Mouse (Mus musculus) neural tube, embryonic 15.5 days (tissue): ENCODE results near the gene Chrnb1. TPM values are rescaled to one million over a fixed set of nuclear protein-coding genes. Genes with fewer than 3 reads are reported as not detected.

Experiments
- ATAC-seq: fragments of 200-750 bp; cut with Nextera tagmentation; 2 replicates; pipeline ENCODE4 v1.8.0; 2017; ENCODE audit warnings: mild to moderate bottlenecking, moderate TSS enrichment, moderate library complexity; ENCODE audit not compliant: low FRiP score
- H3K27ac ChIP-seq: fragments of 300-500 bp; sonication (generic); replicated peaks from 2 replicates; pipeline ENCODE4 v1.5.1; 2015; ENCODE audit warnings: mild to moderate bottlenecking, inconsistent platforms
- H3K27me3 ChIP-seq: fragments of 300-500 bp; sonication (generic); replicated peaks from 2 replicates; pipeline ENCODE4 v1.6.1; 2015; ENCODE audit warnings: inconsistent platforms
- H3K36me3 ChIP-seq: fragments of 300-500 bp; sonication (generic); 2 replicates; pipeline ENCODE4 v1.6.1; 2015; ENCODE audit warnings: inconsistent platforms
- H3K4me1 ChIP-seq: fragments of 300-500 bp; sonication (generic); 2 replicates; pipeline ENCODE4 v1.6.1; 2015; ENCODE audit warnings: inconsistent platforms
- H3K4me2 ChIP-seq: fragments of 300-500 bp; sonication (generic); 2 replicates; pipeline ENCODE4 v1.6.1; 2015; ENCODE audit warnings: inconsistent platforms, mild to moderate bottlenecking, moderate library complexity
- H3K4me3 ChIP-seq: fragments of 300-500 bp; sonication (generic); replicated peaks from 2 replicates; pipeline ENCODE4 v1.5.1; 2015; ENCODE audit warnings: mild to moderate bottlenecking, inconsistent platforms
- H3K9ac ChIP-seq: fragments of 300-500 bp; sonication (generic); replicated peaks from 2 replicates; pipeline ENCODE4 v1.6.1; 2015; ENCODE audit warnings: mild to moderate bottlenecking, inconsistent platforms
- H3K9me3 ChIP-seq: fragments of 300-500 bp; sonication (generic); replicated peaks from 2 replicates; pipeline ENCODE4 v1.6.1; 2016; ENCODE audit warnings: inconsistent platforms
- WGBS: fragments of 180-500 bp; shearing (Covaris S2); methylation state at CpG from one replicate; pipeline ENCODE4 v1.1.7; 2015; ENCODE audit warnings: mixed read lengths; 5-methylcytosine and 5-hydroxymethylcytosine counted together
- polyA plus RNA-seq: library from polyadenylated mRNA; unstranded; fragments of >200 nt; fragmentation: Nextera tagmentation; extraction: Ambion mirVana; gene quantifications from 2 replicates; pipeline ENCODE4 v1.2.1, GENCODE M21; 2015

Gene Chrnb1
- polyA plus RNA-seq, 1 experiment from 2014 or later, result 2.1 TPM

DNA sequence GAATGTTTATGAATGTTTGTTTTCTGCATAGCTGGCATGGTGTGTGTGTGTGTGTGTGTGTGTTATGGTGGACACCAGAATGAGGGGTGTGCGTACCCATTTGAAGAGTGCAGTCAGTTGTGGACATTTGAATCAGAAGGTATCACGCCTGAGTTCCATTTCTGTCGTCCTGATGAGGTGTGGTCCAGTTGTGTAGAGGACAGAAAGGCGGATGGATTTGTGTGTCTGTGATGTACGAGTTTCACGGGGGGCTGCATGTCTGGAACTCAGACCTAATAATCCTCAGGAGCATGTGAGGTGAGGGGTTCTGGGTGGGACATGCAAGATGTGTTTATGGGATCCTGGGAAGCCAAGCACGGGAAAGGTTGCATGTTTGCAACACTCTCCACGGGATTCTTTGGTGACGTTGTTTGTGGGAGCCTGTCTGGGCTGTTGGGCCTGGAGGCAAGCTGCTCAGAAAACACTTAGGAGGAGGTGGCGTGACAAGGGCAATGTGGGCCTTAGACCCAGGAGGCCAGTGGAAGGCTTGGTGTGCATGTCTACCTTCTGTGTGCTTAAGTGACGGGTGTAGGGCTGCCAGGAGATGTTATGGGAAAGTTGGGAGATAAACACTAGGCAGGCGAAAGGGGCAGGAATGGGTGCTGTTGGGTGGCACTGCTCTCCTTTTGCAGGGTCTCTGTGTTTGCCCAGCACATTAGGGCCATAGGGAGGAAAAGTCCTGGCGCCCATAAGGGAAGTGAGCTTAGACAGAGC, 28.7 kb downstream of the Chrnb1 start:
- Histone ChIP-seq H3K4me3 (peak overlapping the region; percentile 71), H3K4me2 (peak overlapping the region; percentile 74), H3K27me3 (no peaks in the 10 kb centered on the region), H3K4me1 (peaks cover 33% of the 10 kb centered on the region), H3K9me3 (no peaks in the 10 kb centered on the region), H3K27ac (peak overlapping the region; percentile 89), H3K9ac (peak overlapping the region; percentile 92), H3K36me3 (no peaks in the 10 kb centered on the region)
- WGBS, result 64% methylated on average over 13 of the region's 13 CpGs
- ATAC-seq, result 0 out of 2 replicates have a peak, but pooled peaks have one; percentile 13

DNA sequence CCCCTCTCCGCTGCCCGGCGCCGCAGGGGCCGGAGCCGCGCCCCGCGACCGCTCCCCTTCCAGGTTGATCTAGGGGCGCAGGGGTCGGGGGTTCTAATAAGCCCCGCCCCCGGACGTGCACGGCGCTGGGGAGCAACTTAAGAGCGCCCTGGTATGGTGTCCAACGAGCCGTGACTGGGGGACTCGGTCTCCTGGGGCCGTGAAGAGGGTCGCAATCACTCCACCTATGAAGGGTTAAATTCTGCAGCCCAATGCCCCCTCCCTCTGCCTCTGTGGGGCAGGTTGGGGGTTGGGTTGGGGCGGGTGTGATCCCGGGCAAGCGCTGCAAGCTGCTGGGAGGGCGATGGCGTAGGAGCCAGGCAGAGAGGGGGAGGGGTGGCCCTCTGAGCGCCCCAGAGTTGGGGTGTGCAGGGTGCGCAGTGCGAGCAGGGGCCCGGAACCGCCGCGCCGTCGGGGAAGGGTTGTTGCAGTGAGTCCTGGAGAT, 29.6 kb downstream of the Chrnb1 start:
- WGBS, result 0% methylated on average over 32 of the region's 37 CpGs
- no peaks in the 10 kb centered on the region for H3K9me3 ChIP-seq
- peak overlapping the region; percentile 92 for H3K9ac ChIP-seq
- H3K4me3 ChIP-seq, result peak overlapping the region; percentile 71
- H3K36me3 ChIP-seq, result no peaks in the 10 kb centered on the region
- H3K4me1 ChIP-seq, result peaks cover 33% of the 10 kb centered on the region
- peak; percentile 88 for ATAC-seq
- peak overlapping the region; percentile 89 for H3K27ac ChIP-seq
- H3K27me3 ChIP-seq, result no peaks in the 10 kb centered on the region
- peak overlapping the region; percentile 74 for H3K4me2 ChIP-seq

DNA sequence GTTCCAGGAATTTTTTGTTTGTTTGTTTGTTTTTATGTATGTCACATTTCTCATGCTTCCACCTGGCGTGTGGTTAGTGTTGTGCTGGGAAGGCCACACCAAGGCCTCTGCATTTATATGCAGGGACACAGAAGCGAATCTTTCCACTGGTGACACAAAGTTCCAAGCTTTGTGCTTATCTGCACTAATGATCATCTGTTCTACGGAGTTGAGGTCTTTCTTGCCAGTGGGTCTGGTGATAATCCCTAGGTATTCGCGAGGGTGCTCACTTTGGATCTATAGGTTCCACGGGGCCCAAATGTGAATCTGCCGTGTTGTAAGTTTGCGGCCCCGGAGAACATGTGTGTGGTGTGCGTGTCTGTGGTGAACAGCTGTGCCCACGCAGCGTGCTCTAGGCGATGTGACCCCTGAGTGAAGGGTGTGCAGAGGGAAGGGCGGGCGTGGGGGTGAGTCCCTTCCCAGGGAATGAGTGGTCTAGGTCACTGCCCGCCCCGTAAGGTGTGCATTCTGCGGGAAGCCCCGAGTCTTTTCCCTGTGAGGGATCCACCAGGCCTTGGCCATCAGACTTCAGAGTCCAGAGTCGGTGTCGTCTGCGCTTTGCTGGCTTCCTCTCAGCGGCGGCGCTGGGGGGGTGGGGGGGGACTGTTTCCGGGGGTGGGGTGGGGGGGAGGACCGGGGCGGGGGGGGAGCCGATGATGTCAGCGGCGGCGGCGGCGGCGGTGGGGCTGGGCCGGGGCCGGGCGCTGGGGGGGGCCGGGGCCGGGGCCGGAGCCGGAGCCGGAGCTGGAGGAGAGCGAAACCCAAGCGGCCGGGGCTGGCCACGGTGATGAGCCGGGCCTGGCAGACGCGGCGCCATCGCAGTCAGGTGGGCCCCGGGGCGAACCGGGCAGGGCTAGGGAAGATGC, 30.3 kb downstream of the Chrnb1 start, which contains the start of gene Zbtb4:
Gene Zbtb4, plus strand, starts transcription at position 692 of the 905 bp plus-strand sequence.
- Histone ChIP-seq H3K9ac (peak within 1 kb of the TSS; percentile 92), H3K27ac (peak within 1 kb of the TSS; percentile 89), H3K4me3 (peak within 1 kb of the TSS; percentile 71), H3K27me3 (no peaks in the 10 kb centered on the region), H3K4me2 (peak within 1 kb of the TSS; percentile 74), H3K36me3 (no peaks in the 10 kb centered on the region), H3K9me3 (no peaks in the 10 kb centered on the region), H3K4me1 (peaks cover 37% of the 10 kb centered on the region)
- peak; percentile 58 for ATAC-seq
- 17% methylated on average over 35 of the region's 55 CpGs for WGBS

DNA sequence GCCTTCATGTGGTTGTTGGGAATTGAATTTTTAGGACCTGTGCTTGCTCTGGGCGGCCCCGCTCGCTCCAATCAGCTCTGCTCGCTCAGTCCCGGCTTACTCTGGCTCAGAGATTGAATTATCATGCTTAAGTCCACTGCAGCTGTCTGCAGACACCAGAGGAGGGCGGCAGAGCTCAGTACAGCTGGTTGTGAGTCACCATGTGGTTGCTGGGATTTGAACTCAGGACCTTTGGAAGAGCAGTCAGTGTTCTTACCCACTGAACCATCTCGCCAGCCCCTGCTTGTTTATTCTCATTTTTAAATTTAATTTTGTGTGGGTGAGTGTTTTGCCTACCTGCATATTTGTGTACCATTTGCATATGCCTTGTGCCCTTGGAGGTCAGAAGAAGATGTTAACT, 32.2 kb downstream of the Chrnb1 start:
- Histone ChIP-seq H3K27me3 (no peaks in the 10 kb centered on the region), H3K9me3 (no peaks in the 10 kb centered on the region), H3K9ac (no peak overlapping the region), H3K4me2 (no peak overlapping the region), H3K27ac (no peak overlapping the region), H3K4me1 (peaks cover 47% of the 10 kb centered on the region), H3K36me3 (no peaks in the 10 kb centered on the region), H3K4me3 (no peak overlapping the region)
- no peak for ATAC-seq
- 73% methylated on average over 7 of the region's 7 CpGs for WGBS

DNA sequence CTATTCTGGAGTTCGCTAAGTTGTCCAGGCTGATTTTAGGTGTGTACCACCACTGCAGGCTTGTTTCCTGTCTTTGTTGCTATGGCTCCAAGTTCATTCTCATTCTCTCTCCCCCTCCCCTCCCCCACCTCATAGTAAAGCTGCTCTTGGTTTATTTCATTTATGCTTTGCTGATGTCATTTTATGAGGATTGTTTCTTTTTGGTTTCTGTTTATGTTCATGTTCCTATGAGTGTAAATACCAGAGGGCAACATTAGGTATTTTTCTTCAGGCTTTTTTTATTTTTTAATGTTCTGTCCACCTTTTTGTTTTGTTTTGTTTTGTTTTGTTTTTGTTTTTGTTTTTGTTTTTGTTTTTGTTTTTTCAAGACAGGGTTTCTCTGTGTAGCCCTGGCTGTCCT, 33.9 kb downstream of the Chrnb1 start, which contains the start of gene Slc35g3:
Gene Slc35g3, minus strand, starts transcription at position 101 of the 400 bp plus-strand sequence.
- WGBS, result 65% methylated on average over 1 of the region's 1 CpGs
- no peak for ATAC-seq
- Histone ChIP-seq H3K4me1 (peaks cover 41% of the 10 kb centered on the region), H3K27ac (peak within 1 kb of the TSS; percentile 99), H3K27me3 (no peaks in the 10 kb centered on the region), H3K4me2 (no peak within 1 kb of the TSS), H3K9me3 (no peaks in the 10 kb centered on the region), H3K36me3 (no peaks in the 10 kb centered on the region), H3K4me3 (no peak within 1 kb of the TSS), H3K9ac (0 out of 2 replicates have a peak within 1 kb of the TSS, but pooled peaks have one; percentile 7)

DNA sequence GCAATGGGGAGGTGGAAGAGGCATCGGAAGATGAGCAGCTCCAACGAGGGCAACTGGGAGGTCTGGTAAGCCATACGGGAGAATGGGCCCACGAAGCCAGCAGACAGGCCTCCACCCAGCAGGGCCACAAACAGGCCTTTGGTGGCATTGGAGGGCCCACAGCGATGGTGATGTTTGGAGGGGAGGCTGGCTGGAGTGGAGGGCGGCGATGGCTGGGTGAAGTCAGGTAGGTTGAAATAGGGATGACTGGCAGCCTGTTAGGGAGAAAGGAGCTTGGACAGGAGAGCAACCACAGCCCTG, 34.9 kb downstream of the Chrnb1 start:
- 0 out of 2 replicates have a peak overlapping the region, but pooled peaks have one; percentile 7 for H3K9ac ChIP-seq

DNA sequence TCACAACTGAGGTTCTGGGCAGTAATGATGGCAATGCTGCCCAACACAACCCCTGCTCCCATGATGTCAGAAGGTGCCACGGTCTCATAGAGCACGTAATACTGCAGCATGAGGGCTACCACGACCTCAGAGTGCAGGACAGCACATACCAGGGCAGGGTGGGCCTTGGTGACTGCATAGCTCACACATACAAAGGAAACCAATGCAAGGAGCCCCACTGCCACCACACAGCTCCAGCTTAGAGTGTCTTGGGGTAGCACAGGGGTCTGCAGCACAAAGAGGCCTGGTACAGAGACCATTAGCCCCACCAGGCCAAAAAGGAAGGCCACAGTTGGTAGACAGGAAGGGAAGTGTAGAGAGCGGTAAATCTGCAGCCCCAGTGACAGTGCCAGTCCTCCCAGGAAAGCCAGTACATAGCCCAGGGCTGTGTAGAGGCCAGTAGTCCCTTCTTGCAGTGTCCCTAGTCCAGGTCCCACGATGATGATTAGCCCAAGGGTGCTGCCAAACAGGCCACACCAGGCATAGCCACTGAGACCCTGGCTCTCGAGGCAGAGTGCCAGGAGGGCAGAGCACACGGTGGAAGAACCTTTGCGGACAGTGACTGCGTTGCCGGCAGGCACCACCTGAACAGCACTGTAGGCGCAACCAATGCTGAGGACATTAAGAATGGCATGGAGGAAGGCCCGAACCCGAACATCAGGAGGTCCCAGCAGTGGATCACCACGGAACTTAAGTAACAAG, 35.4 kb downstream of the Chrnb1 start:
- Histone ChIP-seq H3K36me3 (no peaks in the 10 kb centered on the region), H3K4me3 (peak overlapping the region; percentile 57; the same call in 1 of the 2 replicates), H3K9ac (peak overlapping the region; percentile 59), H3K27me3 (no peaks in the 10 kb centered on the region), H3K4me1 (peaks cover 45% of the 10 kb centered on the region), H3K27ac (peak overlapping the region; percentile 99), H3K4me2 (peak overlapping the region; percentile 84), H3K9me3 (no peaks in the 10 kb centered on the region)
- 74% methylated on average over 14 of the region's 14 CpGs for WGBS
- no peak for ATAC-seq

More for the DNA sequence above, 34.9 kb downstream of the Chrnb1 start:
- no peak for ATAC-seq
- Histone ChIP-seq H3K9me3 (no peaks in the 10 kb centered on the region), H3K4me3 (no peak overlapping the region), H3K4me2 (no peak overlapping the region), H3K27ac (peak overlapping the region; percentile 99), H3K27me3 (no peaks in the 10 kb centered on the region), H3K36me3 (no peaks in the 10 kb centered on the region), H3K4me1 (peaks cover 42% of the 10 kb centered on the region)
- WGBS, result 91% methylated on average over 7 of the region's 7 CpGs

DNA sequence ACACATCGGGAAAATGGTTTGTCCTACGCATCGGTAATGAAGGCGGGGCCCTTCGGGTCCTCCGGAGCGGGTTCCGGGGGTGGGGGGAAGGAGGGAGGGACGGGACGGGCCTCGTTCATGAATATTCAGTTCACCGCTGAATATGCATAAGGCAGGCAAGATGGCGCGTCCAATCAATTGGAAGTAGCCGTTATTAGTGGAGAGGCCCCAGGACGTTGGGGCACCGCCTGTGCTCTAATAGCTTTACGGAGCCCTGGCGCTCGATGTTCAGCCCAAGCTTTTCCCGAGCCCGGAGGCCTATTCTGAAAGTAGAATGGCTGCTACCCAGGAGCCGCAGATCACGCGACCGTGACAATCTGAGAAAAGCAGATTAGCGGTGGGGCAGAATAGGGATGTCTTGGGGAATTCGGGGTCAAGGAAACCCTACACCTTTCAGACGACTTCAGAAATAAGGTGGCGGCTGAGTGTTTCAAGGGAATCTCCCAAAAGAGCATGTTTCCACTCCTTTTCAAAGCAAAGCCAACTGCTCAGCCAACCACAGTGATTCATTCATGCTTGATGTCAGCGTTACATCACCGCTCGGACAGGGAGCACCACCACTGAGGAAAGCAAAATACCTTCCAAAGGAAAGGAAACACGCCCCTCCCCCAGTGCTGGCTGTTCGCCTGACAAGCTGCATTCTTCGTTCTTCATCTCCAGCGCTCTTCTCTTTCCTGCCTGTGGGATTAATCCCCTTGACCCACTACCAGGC, 36.6 kb downstream of the Chrnb1 start:
- WGBS, result under 1% methylated on average over 37 of the region's 37 CpGs

DNA sequence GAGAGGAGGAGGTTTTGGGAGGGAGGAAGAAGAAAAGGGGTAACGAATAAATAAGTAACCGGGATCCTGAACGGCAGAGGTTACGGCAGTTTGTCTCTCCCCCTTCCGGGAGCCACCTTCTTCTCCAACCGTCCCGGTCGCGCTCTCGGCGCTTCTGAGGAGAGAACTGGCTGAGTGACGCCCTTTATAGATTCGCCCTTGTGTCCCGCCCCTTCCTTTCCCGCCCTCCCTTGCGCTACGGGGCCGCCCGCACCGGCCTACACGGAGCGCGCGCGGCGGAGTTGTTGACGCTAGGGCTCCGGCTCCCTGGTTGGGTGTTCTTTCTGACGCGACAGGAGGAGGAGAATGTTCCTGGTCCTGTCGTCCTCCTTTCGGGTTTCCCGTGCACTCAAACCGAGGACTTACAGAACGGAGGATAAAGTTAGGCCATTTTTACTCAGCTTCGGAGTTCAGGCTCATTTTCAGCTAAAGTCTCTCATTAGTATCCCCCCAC, 37.2 kb downstream of the Chrnb1 start, which contains the start of gene Polr2a:
Gene Polr2a, minus strand, starts transcription at position 160 of the 493 bp plus-strand sequence.
- peak; percentile 98 for ATAC-seq
- peak within 1 kb of the TSS; percentile 57 for H3K4me3 ChIP-seq
- H3K4me2 ChIP-seq, result peak within 1 kb of the TSS; percentile 84
- under 1% methylated on average over 36 of the region's 36 CpGs for WGBS
- peak within 1 kb of the TSS; percentile 87 for H3K9ac ChIP-seq
- no peaks in the 10 kb centered on the region for H3K27me3 ChIP-seq
- no peaks in the 10 kb centered on the region for H3K9me3 ChIP-seq
- peak within 1 kb of the TSS; percentile 99 for H3K27ac ChIP-seq
- H3K4me1 ChIP-seq, result peaks cover 53% of the 10 kb centered on the region
- H3K36me3 ChIP-seq, result no peaks in the 10 kb centered on the region

More for the DNA sequence above, 36.6 kb downstream of the Chrnb1 start:
- Histone ChIP-seq H3K4me2 (peak overlapping the region; percentile 84), H3K4me1 (peaks cover 49% of the 10 kb centered on the region), H3K9me3 (no peaks in the 10 kb centered on the region), H3K9ac (peak overlapping the region; percentile 59), H3K27me3 (no peaks in the 10 kb centered on the region), H3K27ac (peak overlapping the region; percentile 99), H3K36me3 (no peaks in the 10 kb centered on the region), H3K4me3 (peak overlapping the region; percentile 57)
- ATAC-seq, result peak; percentile 89

DNA sequence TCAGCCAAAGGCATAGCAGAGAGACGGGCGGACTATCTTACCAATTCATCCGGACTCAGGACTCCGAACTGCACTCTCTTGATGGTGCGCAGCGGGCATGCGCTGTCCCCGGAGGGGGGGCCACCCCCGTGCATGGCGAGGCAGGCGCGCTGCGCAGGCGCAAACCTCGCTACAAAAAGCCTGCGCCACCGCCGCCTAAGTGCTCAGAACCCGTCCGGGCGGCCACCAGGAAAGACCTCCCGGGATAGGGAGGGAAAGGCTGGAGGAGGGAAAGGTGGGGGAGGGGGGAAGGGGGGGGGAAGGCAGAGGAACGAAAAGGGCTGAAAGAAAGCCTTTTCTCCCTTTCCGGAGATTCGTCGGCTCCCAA, 37.7 kb downstream of the Chrnb1 start:
- 0% methylated on average over 26 of the region's 26 CpGs for WGBS
- Histone ChIP-seq H3K27ac (peak overlapping the region; percentile 99), H3K9ac (peak overlapping the region; percentile 87), H3K9me3 (no peaks in the 10 kb centered on the region), H3K36me3 (no peaks in the 10 kb centered on the region), H3K4me2 (peak overlapping the region; percentile 84), H3K4me1 (peaks cover 56% of the 10 kb centered on the region), H3K4me3 (peak overlapping the region; percentile 57), H3K27me3 (no peaks in the 10 kb centered on the region)
- ATAC-seq, result peak; percentile 88
